Mouse (Mus musculus) liver, postnatal 0 days (tissue): ENCODE measurements at regions not wholly inside any gene's neighbourhood (a gene's known extent, or its start where the extent isn't known, plus 50 kb on each side); places are given as distances from the start of the nearest gene placed in this dataset.

ENCODE experiments used
- CTCF ChIP-seq: sonication (generic); IDR thresholded peaks from 2 replicates; pipeline ENCODE4 v1.5.1; 2016; ENCODE audit warnings: antibody characterized with exemption, low read depth
- EP300 ChIP-seq: IDR thresholded peaks from 2 replicates; pipeline ENCODE4 v1.6.1; 2016; ENCODE audit warnings: antibody characterized with exemption, low read depth, mild to moderate bottlenecking

DNA sequence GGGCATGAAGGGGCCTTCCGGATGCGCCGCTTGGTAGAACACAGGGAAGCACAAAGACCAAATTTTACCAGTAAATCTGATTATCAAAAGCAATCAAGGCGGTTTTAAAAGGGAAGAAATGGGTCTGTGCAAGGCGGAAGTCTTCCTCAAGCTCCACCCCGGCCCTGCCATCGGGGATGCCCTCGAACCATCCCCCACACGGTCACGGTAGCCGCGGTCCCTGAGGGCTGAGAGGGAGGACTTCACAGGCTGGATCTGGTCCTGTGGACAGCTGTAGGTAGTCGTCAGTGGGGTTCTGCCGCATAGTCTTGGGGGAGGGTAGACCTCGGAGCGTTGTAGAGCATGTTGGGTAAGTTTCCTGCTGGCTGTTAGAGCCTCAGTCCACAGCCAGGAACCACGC, 104.9 kb downstream of the Tpra1 start:
- TF ChIP-seq CTCF (no peak), EP300 (no peak)
